Mouse (Mus musculus) embryonic facial prominence, embryonic 10.5 days (tissue): ENCODE results near the gene Tbrg4. TPM values are rescaled to one million over a fixed set of nuclear protein-coding genes. Genes with fewer than 3 reads are reported as not detected.
A peak's percentile ranks its signal among the peaks of the same experiment; 100 is the strongest.
"Not testable (repeated sequence)": the region's sequence is repeated elsewhere in the genome, so short reads cannot be mapped to it uniquely, and the experiment has no call there.

ENCODE experiments used
- DNase-seq: peaks from one replicate; pipeline ENCODE4 v3.0.0-alpha.2; 2017; ENCODE audit warnings: low spot score
- H3K27ac ChIP-seq: fragments of 300-500 bp; sonication (generic); replicated peaks from 2 replicates; pipeline ENCODE4 v1.5.1; 2016; ENCODE audit warnings: mild to moderate bottlenecking
- H3K27me3 ChIP-seq: fragments of 300-500 bp; sonication (generic); replicated peaks from 2 replicates; pipeline ENCODE4 v1.6.1; 2016; ENCODE audit warnings: low read depth, mild to moderate bottlenecking; ENCODE audit not compliant: poor library complexity, severe bottlenecking
- H3K36me3 ChIP-seq: fragments of 300-500 bp; sonication (generic); replicated peaks from 2 replicates; pipeline ENCODE4 v1.6.1; 2016; ENCODE audit warnings: mild to moderate bottlenecking, moderate library complexity
- H3K4me1 ChIP-seq: fragments of 300-500 bp; sonication (generic); 2 replicates; pipeline ENCODE4 v1.6.1; 2016
- H3K4me3 ChIP-seq: fragments of 300-500 bp; sonication (generic); 2 replicates; pipeline ENCODE4 v1.5.1; 2016; ENCODE audit warnings: mild to moderate bottlenecking, moderate library complexity
- H3K9me3 ChIP-seq: fragments of 300-500 bp; sonication (generic); 2 replicates; pipeline ENCODE4 v1.6.1; 2016; ENCODE audit warnings: mild to moderate bottlenecking
- WGBS: fragments of 180-500 bp; shearing (Covaris S2); methylation state at CpG from one replicate; pipeline ENCODE4 v1.1.7; 2016; 5-methylcytosine and 5-hydroxymethylcytosine counted together
- polyA plus RNA-seq: library from polyadenylated mRNA; unstranded; fragments of >200 nt; fragmentation: Nextera tagmentation; extraction: Ambion mirVana; gene quantifications from 2 replicates; pipeline ENCODE4 v1.2.1, GENCODE M21; 2016

Gene Tbrg4
- polyA plus RNA-seq, result 66.9 and 74.2 TPM in 2 replicates

DNA sequence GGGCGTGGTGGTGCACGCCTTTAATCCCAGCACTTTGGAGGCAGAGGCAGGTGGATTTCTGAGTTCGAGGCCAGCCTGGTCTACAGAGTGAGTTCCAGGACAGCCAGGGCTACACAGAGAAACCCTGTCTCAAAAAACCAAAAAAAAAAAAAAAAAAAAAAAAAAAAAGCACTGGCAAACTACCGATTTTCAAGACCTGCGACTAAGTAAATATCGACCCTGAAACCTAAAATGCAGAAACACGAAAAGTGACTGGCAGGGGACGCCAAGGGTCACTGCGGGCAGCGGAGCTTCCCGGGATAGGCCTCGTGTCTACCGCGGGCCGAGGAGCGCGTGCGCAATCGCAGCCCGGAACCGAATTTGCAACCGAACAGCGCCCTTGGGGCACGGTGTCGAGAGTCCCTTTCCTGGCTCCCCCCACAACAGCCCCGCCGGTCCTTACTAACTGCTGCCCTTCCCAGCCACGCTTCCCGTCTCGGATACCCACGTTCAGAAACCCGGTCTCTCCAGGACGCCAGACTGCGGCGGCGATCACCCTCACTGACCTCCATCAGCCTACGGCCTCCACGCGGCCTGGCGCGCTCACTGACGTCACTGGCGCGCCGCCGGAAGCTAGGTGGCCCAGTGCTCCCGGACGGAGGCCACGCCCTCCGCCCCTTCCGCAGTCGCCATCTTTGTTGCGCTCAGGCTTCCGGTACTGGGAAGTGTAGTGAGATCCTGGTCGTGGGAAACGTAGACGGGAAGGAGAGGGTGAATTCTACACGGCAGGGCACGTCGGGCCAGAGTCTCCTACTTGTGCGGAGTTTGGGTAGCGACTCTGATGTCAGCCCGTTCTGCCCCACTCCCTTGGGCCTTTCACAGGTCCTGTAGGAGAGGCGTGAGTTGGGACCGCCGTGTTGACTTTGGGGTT is at the start of gene Tbrg4:
Tbrg4 (minus strand) TSS at position 590 of the 910 bp plus-strand sequence.
- H3K4me3 ChIP-seq, result peak within 1 kb of the TSS; percentile 85
- peaks cover 23% of the 10 kb centered on the region for H3K4me1 ChIP-seq
- H3K36me3 ChIP-seq, result peaks cover 40% of the 10 kb centered on the region
- peak; percentile 95 for DNase-seq
- H3K9me3 ChIP-seq, result no peaks in the 10 kb centered on the region
- under 1% methylated on average over 66 of the region's 66 CpGs for WGBS
- H3K27ac ChIP-seq, result peak within 1 kb of the TSS; percentile 96
- no peaks in the 10 kb centered on the region for H3K27me3 ChIP-seq

DNA sequence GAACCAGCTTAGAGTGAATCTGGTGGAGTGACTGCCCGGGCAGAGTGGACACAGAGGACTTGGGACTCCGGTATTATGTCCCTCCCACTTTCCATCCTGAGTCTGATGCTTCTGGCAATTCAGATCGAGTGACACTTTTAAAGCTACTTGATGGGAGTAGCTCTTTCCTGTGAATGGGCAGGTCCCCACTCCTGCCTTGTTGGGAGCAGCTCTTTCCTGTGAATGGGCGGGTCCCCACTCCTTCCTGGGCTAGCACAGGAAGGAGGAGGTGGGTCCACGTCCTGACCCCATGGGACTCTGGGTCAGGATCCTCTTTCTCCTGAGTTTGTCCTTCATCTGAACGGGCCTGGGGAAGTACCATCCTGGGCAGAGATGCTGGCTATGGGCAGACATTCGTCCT is 49.5 kb upstream of the Tbrg4 start:
- 62% methylated on average over 7 of the region's 7 CpGs for WGBS
- no peak overlapping the region for H3K4me3 ChIP-seq
- DNase-seq, result no peak

DNA sequence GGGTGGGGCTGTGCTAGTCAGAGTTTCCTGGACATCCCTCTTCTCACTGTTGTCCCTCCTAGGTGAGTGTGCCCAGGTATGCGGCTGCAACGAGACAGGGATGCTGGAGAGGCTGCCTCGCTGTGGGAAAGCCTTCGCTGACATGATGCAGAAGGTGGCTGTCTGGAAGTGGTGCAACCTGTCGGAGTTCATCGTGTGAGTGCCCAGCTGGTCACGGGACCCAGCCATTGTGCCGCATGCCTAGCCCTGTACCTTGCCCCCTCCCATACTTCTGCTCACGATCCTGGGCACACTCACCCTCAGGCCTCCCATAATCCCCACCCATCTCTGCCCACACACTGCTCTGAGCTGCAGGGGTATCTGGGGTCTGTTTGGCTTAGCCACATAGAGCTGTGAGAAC is 48.8 kb upstream of the Tbrg4 start:
- Histone ChIP-seq H3K27me3 (0 out of 2 replicates have a peak, but pooled peaks cover 3% of the 10 kb centered on the region), H3K4me1 (peaks cover 26% of the 10 kb centered on the region), H3K36me3 (no peaks in the 10 kb centered on the region), H3K4me3 (no peak overlapping the region), H3K27ac (no peak overlapping the region), H3K9me3 (no peaks in the 10 kb centered on the region)
- DNase-seq, result no peak
- 88% methylated on average over 9 of the region's 9 CpGs for WGBS

More for the DNA sequence above, 49.5 kb upstream of the Tbrg4 start:
- Histone ChIP-seq H3K4me1 (peaks cover 29% of the 10 kb centered on the region), H3K9me3 (no peaks in the 10 kb centered on the region), H3K27ac (no peak overlapping the region), H3K36me3 (no peaks in the 10 kb centered on the region), H3K27me3 (0 out of 2 replicates have a peak, but pooled peaks cover 3% of the 10 kb centered on the region)

DNA sequence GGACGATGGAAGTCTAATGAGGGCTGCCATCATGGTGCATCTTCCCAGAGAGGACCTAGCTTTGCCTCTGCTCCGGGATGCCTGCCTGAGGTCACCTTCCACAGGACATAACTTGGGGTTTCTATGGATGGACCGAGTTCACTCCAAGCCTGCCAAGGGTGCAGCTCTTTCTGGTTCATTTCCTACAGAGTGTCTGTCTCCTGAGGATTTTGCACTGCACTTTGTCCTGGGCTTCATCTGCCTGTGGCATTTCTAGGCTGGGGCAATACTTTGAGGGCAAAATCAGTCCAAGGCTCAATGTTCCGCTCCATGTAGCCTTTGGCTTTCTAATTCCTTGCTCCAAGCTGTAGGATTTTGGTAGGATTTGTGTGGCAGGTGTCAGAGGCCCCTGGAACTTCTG is 45.0 kb upstream of the Tbrg4 start:
- DNase-seq, result no peak
- 0 out of 2 replicates have a peak, but pooled peaks cover 3% of the 10 kb centered on the region for H3K27me3 ChIP-seq
- no peak overlapping the region for H3K27ac ChIP-seq
- 84% methylated on average over 4 of the region's 4 CpGs for WGBS
- no peak overlapping the region for H3K4me3 ChIP-seq
- H3K9me3 ChIP-seq, result peaks cover 3% of the 10 kb centered on the region; the same call in 1 of the 2 replicates
- H3K4me1 ChIP-seq, result peaks cover 20% of the 10 kb centered on the region
- no peaks in the 10 kb centered on the region for H3K36me3 ChIP-seq

DNA sequence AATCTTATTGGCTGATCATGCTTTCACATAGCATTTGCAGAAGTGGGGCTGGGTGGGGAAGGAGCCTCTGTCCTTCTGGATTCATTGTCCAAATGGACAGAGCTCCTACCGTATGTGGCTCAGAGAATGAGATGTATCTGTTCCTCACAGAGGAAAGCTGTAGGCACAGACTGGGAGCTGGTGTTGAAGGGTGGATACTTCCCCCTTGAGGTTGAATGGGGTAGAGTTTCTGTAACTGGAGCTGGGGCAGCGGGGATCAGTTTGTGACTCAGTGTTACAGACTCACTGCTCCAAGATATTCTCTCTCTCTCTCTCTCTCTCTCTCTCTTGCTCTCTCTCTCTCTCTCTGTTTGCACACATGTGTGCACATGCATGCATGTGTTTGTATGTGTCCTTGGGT is 44.2 kb upstream of the Tbrg4 start:
- Histone ChIP-seq H3K27me3 (0 out of 2 replicates have a peak, but pooled peaks cover 3% of the 10 kb centered on the region), H3K36me3 (no peaks in the 10 kb centered on the region), H3K4me3 (no peak overlapping the region), H3K27ac (no peak overlapping the region; the same call in 1 of the 2 replicates), H3K4me1 (peaks cover 14% of the 10 kb centered on the region), H3K9me3 (peaks cover 3% of the 10 kb centered on the region; the same call in 1 of the 2 replicates)
- no peak for DNase-seq
- WGBS, result 49% methylated on average over 2 of the region's 2 CpGs

DNA sequence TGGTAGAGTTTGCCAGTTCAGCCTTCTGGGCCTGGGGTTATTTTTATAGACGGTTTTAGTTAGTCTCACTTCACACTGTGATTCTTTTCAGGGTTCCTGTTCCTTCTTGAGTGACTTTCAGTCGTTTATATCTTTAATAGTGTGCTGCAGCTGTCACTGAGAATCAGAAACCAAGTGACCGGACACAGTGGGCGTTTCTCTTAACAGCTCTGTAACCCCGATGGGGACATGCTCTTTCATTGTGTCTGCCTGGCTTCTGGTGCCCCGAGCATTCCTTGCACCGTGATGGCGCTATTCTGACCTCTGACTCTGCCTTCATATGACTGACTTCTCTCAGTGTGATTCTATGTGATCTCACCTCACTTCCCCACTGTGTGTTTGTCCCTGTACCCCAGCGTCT is 43.2 kb upstream of the Tbrg4 start:
- H3K9me3 ChIP-seq, result peaks cover 3% of the 10 kb centered on the region; the same call in 1 of the 2 replicates
- no peak for DNase-seq
- WGBS, result 35% methylated on average over 9 of the region's 9 CpGs
- no peaks in the 10 kb centered on the region for H3K36me3 ChIP-seq
- 0 out of 2 replicates have a peak, but pooled peaks cover 3% of the 10 kb centered on the region for H3K27me3 ChIP-seq
- no peak overlapping the region for H3K27ac ChIP-seq
- no peak overlapping the region for H3K4me3 ChIP-seq
- H3K4me1 ChIP-seq, result peaks cover 14% of the 10 kb centered on the region

DNA sequence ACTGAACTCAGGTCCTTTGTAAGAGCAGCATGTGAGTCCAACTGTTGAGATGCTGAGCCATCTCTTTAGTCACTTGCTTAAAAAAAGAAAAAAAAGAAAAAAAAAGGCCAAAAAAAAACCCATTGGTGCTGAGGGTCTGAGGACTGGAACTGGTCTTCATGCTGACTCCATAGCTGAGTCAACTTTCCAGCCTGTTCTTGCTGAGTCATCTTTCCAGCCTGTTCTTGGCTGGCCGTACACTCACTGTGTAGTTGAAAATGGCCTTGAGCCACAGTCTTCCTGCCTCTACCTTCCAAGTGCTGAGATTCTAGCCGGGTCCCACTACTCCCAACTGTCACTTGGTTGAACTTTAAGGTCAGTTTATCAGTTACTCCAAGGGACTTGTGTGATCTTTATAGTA is 40.8 kb upstream of the Tbrg4 start:
- Histone ChIP-seq H3K36me3 (no peaks in the 10 kb centered on the region), H3K9me3 (peaks cover 3% of the 10 kb centered on the region; the same call in 1 of the 2 replicates), H3K27me3 (0 out of 2 replicates have a peak, but pooled peaks cover 3% of the 10 kb centered on the region), H3K4me3 (no peak overlapping the region), H3K27ac (no peak overlapping the region), H3K4me1 (peaks cover 14% of the 10 kb centered on the region)
- 86% methylated on average over 2 of the region's 2 CpGs for WGBS
- DNase-seq, result no peak

DNA sequence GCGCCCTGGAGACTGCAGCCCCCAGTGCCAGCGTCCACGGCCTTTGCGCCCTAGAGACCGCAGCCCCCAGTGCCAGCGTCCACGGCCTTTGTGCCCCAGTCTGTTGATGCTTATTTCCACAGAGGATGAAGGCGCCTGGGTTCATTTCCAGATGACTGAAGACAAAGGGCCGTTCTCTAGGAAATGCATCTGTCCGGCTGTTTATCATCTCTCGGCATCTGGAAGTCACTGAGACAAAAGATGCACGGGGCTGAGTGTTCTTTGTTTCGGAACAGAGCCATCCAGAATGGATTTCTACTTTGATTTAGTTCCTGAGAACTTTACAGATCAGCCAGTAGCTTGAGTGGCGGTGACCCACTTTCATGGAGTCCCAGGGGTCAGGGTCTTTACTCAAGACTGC is 35.3 kb upstream of the Tbrg4 start:
- Histone ChIP-seq H3K27ac (no peak overlapping the region), H3K9me3 (no peaks in the 10 kb centered on the region)

DNA sequence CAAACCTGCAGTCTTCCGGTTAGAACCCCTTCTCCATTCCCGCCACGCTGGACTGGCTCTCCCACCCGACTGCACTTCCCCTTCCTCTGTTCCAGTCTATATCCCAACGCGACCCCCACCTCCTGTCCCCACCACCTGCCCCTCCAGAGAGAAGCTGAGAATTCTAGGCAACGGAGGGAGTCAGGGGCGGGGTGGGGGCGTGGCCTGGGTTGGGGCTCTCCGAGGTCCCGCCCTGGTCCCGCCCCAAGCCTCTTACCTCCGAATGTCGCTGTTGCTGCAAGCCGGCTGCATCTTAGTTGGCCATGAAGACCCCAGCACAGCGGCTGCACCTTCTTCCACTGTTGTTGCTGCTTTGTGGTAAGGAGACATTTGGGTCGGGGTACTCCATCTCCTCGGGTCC is 32.4 kb upstream of the Tbrg4 start, which contains the start of gene Ramp3:
Ramp3 (plus strand) TSS at position 251 of the 400 bp plus-strand sequence.
- H3K27me3 ChIP-seq, result peaks cover 20% of the 10 kb centered on the region
- H3K36me3 ChIP-seq, result no peaks in the 10 kb centered on the region
- H3K9me3 ChIP-seq, result no peaks in the 10 kb centered on the region
- peak within 1 kb of the TSS; percentile 61 for H3K4me3 ChIP-seq
- peaks cover 26% of the 10 kb centered on the region for H3K4me1 ChIP-seq
- under 1% methylated on average over 18 of the region's 18 CpGs for WGBS
- DNase-seq, result peak; percentile 85
- H3K27ac ChIP-seq, result peak within 1 kb of the TSS; percentile 61; the same call in 1 of the 2 replicates

More for the DNA sequence above, 35.3 kb upstream of the Tbrg4 start:
- H3K27me3 ChIP-seq, result peaks cover 14% of the 10 kb centered on the region
- 71% methylated on average over 14 of the region's 14 CpGs for WGBS
- H3K4me1 ChIP-seq, result peaks cover 26% of the 10 kb centered on the region
- no peak overlapping the region for H3K4me3 ChIP-seq
- DNase-seq, result no peak
- no peaks in the 10 kb centered on the region for H3K36me3 ChIP-seq

DNA sequence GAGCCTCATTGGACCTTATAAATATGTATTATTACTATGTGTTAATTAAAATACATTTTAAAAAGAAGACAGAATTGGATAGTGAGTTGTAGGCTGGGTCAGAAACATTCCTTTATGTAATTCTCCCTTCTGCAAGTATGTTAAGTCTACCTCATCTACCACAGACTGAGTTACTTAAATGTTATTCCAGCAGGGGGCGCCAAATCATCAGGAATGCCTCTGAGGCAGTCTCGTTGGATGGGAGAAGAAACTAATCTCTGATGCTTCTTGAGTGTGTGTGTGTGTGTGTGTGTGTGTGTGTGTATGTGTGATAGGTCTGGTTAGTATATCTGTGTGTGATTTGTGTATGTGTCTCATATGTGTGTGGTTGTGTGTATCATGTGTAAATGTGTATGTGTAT is 29.0 kb upstream of the Tbrg4 start:
- WGBS, result 5% methylated on average over 2 of the region's 2 CpGs
- DNase-seq, result peak; percentile 83
- Histone ChIP-seq H3K36me3 (no peaks in the 10 kb centered on the region), H3K9me3 (no peaks in the 10 kb centered on the region), H3K4me1 (peaks cover 23% of the 10 kb centered on the region), H3K27me3 (peaks cover 18% of the 10 kb centered on the region), H3K27ac (no peak overlapping the region), H3K4me3 (no peak overlapping the region)

DNA sequence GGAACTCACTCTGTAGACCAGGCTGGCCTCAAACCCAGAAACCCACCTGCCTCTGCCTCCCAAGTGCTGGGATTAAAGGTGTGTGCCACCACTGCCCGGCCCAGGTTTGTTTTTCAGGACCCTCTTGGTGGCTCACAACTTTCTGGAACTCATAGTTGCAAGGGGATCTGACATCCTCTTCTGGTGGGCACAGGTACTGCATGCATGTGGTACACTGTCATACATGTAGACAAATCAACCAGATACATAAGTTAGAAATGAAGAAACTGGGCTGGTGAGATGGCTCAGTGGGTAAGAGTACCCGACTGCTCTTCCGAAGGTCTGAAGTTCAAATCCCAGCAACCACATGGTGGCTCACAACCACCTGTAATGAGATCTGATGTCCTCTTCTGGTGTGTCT is 27.1 kb upstream of the Tbrg4 start:
- H3K4me1 ChIP-seq, DNase-seq: not testable (repeated sequence)

DNA sequence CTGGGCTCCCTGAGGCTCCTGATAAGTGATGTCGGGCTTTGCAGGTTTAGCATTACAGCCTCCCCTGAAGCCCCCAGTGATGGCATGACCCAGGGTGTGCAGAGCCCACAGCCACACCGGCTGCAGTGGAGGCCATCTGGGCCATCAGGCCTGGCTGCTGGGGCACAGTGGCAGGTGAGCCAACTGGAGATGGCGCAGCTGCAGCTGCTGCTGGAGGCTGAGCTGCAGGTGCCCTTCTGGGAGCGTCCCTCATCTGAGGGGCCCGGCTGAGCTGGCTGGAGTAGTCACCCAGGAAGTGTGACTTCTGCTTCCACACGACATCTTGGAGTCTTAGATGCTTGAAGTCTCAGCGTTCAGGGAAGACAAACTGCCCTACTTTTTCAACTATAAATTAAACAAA is 24.7 kb upstream of the Tbrg4 start:
- DNase-seq, result no peak
- no peaks in the 10 kb centered on the region for H3K4me1 ChIP-seq
- no peaks in the 10 kb centered on the region for H3K36me3 ChIP-seq
- 66% methylated on average over 7 of the region's 7 CpGs for WGBS
- no peaks in the 10 kb centered on the region for H3K27me3 ChIP-seq
- H3K27ac ChIP-seq, result no peak overlapping the region
- H3K4me3 ChIP-seq, result no peak overlapping the region
- H3K9me3 ChIP-seq, result no peaks in the 10 kb centered on the region

More for the DNA sequence above, 27.1 kb upstream of the Tbrg4 start:
- H3K27me3 ChIP-seq, H3K27ac ChIP-seq, H3K4me3 ChIP-seq, H3K9me3 ChIP-seq, H3K36me3 ChIP-seq: not testable (repeated sequence)
- WGBS, result 78% methylated on average over 3 of the region's 3 CpGs
